Mouse (Mus musculus): ENCODE results near the gene Psma7.

DNA sequence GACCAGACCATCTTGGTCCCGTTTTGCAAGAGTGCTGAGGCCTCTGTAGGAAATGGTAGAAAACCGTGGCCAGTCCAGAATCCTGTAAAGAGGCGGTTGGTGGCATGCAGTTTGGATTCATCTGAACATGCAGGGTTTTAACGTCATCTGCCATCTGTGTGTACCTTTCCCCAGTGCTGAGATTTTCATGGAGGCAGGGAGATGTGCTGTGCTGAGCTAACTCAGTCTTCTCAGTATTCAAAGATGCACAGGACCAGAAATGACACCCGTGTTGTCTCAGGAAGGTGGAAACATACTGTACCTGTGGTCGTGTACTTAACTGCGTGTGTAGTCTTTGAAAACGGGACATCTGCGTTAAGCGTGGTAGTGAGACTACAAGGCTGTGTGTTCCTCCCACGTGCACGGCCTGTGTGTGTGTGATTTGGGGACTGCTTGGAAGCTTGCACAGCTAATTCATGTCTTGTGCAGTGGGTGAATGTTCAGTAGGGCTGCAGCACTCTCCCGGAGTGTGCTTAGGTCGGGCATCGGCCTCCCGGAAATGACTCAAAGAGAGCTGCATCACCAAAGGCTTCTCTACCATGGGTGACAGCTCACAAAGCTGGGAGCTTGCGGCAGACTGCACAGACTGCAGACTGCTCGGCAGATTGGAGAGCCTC is 5.9 kb upstream of the Psma7 start:
- TF ChIP-seq CTCF (IDR thresholded peaks at IDR 0.05; ENCODE audit: borderline replicate concordance, extremely low read depth, insufficient read depth, insufficient read length) (no peak), POLR2A (IDR thresholded peaks at IDR 0.05; ENCODE audit: borderline replicate concordance, extremely low read depth, insufficient read depth, insufficient read length, poor library complexity, severe bottlenecking) (no peak)

All from brain, embryonic 14.5 days (tissue).